Mouse (Mus musculus): ENCODE measurements around the gene Arhgap44. TPM values are rescaled to one million over a fixed set of nuclear protein-coding genes. Genes with fewer than 3 reads are reported as not detected.

The Arhgap44 gene
- polyA plus RNA-seq, 1 experiment from 2014 or later = 4.2 TPM

DNA sequence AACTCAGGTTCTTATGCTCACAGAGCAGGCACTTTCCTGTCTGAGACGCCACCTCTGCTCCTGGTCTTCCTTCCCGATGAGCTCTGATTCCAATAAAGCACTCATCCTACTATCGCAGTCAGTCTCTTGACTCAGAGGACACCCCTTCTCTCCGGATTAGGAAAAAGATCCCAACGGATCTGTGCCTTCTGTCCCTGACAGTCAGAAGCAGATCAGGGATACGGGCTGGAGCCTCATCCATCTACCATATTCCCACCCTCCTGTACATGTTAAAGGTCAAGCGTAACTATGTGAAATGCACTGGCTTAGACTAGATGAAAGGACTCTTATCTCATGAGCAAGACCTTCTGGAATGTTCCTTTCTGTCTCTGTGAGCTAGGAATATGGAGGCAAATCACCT lies 14.3 kb downstream of the Arhgap44 start:
- no peak for ATAC-seq
- Histone ChIP-seq H3K36me3 (ENCODE audit: control insufficient read depth, insufficient read depth, low read length) (no peaks in the 10 kb centered on the region), H3K9me3 (ENCODE audit: control insufficient read depth, low read length) (no peaks in the 10 kb centered on the region), H3K4me1 (ENCODE audit: control insufficient read depth, insufficient read depth, low read length) (no peaks in the 10 kb centered on the region), H3K9ac (ENCODE audit: low read depth, low read length) (no peak overlapping the region), H3K4me3 (ENCODE audit: low read length) (no peak overlapping the region), H3K4me2 (ENCODE audit: low read depth, low read length) (no peak overlapping the region), H3K27ac (ENCODE audit: low read length) (no peak overlapping the region), H3K27me3 (replicated peaks; ENCODE audit: control insufficient read depth, insufficient read depth, low read length) (no peaks in the 10 kb centered on the region)
- WGBS = 76% methylated on average over 7 of the region's 7 CpGs

DNA sequence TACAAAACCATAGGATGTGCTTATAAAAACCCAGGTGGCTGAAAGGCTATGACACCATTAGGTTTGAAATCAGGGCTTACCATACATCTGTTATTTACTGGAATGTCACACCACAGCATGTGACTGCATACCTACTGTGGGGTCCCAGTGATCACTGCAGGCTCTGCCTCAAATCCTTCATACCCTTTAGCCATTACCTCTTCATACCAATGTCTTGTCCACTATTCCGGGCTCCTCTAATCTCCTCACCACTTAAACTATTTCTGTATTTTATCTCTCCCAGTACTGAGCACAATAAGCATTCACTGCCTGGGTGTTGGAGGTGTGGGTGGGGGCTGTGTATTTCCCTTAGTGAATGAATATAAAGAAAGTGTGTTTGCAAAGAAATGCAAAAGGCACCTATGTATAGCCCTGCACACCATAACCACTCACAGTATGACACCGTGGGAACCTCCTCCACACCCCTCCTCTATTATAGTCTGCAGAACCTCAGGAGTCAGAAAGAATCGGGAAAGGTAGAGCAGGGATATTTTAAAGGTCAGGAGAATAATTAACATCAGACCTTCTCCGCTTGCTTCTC lies 19.8 kb downstream of the Arhgap44 start:
- Histone ChIP-seq H3K4me2 (ENCODE audit: low read depth, low read length) (no peak overlapping the region), H3K27me3 (replicated peaks; ENCODE audit: control insufficient read depth, insufficient read depth, low read length) (no peaks in the 10 kb centered on the region), H3K9me3 (ENCODE audit: control insufficient read depth, low read length) (no peaks in the 10 kb centered on the region), H3K9ac (ENCODE audit: low read depth, low read length) (no peak overlapping the region), H3K4me3 (ENCODE audit: low read length) (no peak overlapping the region), H3K36me3 (ENCODE audit: control insufficient read depth, insufficient read depth, low read length) (no peaks in the 10 kb centered on the region), H3K27ac (ENCODE audit: low read length) (no peak overlapping the region), H3K4me1 (ENCODE audit: control insufficient read depth, insufficient read depth, low read length) (no peaks in the 10 kb centered on the region)
- ATAC-seq = no peak
- WGBS = 66% methylated on average over 4 of the region's 4 CpGs

DNA sequence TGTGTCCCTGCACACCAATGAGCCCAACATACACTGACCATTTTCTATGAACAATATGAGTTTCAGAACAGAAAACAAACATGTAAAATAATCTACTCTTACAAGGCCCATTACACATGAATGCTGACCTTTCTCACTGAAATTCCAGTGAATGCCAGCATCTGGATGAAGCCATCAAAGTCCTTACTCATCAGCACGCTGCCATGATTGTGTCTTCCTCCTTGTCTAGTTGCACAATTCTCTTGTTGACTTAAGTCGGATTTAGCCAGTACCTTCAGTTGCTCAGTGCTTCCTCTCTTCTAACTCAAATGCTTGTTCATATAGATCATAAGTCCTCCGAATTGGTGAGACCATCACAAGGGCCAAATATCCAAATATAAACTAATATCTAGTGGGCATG lies 23.7 kb downstream of the Arhgap44 start:
- Histone ChIP-seq H3K4me3 (ENCODE audit: low read length) (no peak overlapping the region), H3K4me1 (ENCODE audit: control insufficient read depth, insufficient read depth, low read length) (no peaks in the 10 kb centered on the region), H3K36me3 (ENCODE audit: control insufficient read depth, insufficient read depth, low read length) (no peaks in the 10 kb centered on the region), H3K9ac (ENCODE audit: low read depth, low read length) (no peak overlapping the region), H3K27ac (ENCODE audit: low read length) (no peak overlapping the region), H3K4me2 (ENCODE audit: low read depth, low read length) (no peak overlapping the region), H3K27me3 (replicated peaks; ENCODE audit: control insufficient read depth, insufficient read depth, low read length) (no peaks in the 10 kb centered on the region), H3K9me3 (ENCODE audit: control insufficient read depth, low read length) (no peaks in the 10 kb centered on the region)
- 91% methylated on average over 3 of the region's 3 CpGs for WGBS
- no peak for ATAC-seq

DNA sequence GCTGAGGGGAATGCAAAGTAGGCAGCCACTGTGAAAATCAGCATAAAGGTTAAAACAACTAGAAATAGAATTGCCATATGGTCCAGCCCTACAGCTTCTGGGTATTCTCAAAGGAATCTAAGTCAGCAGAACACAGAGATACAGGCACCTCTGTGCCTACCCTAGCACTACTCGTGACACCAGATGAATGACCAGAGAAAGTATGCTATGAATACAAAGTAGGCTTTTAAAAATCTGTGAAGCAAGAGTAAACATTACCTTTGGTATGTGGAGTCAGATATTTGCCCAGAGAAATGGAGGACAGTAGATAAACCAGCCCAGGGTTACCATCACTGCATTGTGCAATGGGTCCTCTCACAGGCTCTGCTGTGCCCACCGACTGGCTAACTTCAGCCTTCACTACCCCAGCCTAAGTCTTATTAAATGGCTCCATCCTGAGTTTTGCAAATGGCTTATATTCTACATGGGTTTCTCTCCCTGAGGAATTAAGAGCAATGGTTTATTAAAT lies 25.6 kb downstream of the Arhgap44 start:
- WGBS = 60% methylated on average over 2 of the region's 2 CpGs
- no peak for ATAC-seq
- no peaks in the 10 kb centered on the region for H3K9me3 ChIP-seq (ENCODE audit: control insufficient read depth, low read length)

DNA sequence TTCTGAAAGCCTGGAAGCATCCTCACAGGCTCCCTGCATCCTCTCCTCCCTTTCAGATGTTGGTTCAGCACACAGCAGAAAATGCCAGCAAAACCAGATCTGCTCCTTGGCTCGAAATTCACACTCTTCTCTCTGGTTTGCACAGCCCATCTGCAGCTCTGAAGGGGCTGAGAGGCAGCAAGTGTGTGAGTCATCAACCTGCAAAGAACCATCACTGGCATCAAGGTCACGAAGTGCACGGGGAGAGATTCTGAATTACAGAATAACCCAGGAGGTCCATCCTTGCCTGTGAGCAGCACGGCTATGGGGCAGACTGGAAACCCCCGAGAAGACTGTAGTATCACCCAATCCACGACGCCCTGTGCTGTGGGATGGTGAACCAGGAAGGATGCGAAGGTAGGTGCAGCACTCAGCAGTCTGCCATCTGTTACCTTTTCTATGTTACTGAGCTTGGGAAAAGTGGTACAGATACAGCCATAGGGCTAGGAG lies 27.5 kb downstream of the Arhgap44 start:
- H3K36me3 ChIP-seq (ENCODE audit: control insufficient read depth, insufficient read depth, low read length) = no peaks in the 10 kb centered on the region
- ATAC-seq = no peak
- H3K4me1 ChIP-seq (ENCODE audit: control insufficient read depth, insufficient read depth, low read length) = no peaks in the 10 kb centered on the region
- no peaks in the 10 kb centered on the region for H3K9me3 ChIP-seq (ENCODE audit: control insufficient read depth, low read length)
- no peak overlapping the region for H3K27ac ChIP-seq (ENCODE audit: low read length)
- WGBS = 81% methylated on average over 8 of the region's 8 CpGs
- no peaks in the 10 kb centered on the region for H3K27me3 ChIP-seq (replicated peaks; ENCODE audit: control insufficient read depth, insufficient read depth, low read length)
- no peak overlapping the region for H3K4me3 ChIP-seq (ENCODE audit: low read length)
- H3K9ac ChIP-seq (ENCODE audit: low read depth, low read length) = no peak overlapping the region
- no peak overlapping the region for H3K4me2 ChIP-seq (ENCODE audit: low read depth, low read length)

More for the DNA sequence above, 25.6 kb downstream of the Arhgap44 start:
- Histone ChIP-seq H3K4me3 (ENCODE audit: low read length) (no peak overlapping the region), H3K36me3 (ENCODE audit: control insufficient read depth, insufficient read depth, low read length) (no peaks in the 10 kb centered on the region), H3K27ac (ENCODE audit: low read length) (no peak overlapping the region), H3K27me3 (replicated peaks; ENCODE audit: control insufficient read depth, insufficient read depth, low read length) (no peaks in the 10 kb centered on the region), H3K9ac (ENCODE audit: low read depth, low read length) (no peak overlapping the region), H3K4me2 (ENCODE audit: low read depth, low read length) (no peak overlapping the region), H3K4me1 (ENCODE audit: control insufficient read depth, insufficient read depth, low read length) (no peaks in the 10 kb centered on the region)

DNA sequence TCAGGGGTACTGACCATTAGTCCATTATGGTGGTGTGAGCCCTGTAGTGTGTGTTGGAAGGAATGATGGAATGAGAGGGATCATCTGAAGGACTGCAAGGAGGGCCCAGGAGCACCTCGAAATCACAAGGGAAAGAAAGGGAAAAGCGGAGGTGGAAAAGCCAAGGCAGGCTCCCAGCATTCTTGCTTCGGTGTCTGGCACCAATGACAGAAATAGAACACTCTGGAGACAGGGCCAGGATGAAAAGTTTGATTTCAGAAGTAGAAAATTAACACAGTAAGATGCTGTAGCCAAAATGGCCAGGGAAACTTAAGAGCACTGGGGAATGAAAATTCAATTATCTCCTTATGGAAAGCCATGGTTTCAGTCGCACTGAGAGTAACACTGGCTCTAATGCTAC lies 29.1 kb downstream of the Arhgap44 start:
- Histone ChIP-seq H3K36me3 (ENCODE audit: control insufficient read depth, insufficient read depth, low read length) (no peaks in the 10 kb centered on the region), H3K4me2 (ENCODE audit: low read depth, low read length) (no peak overlapping the region), H3K4me3 (ENCODE audit: low read length) (no peak overlapping the region), H3K27me3 (replicated peaks; ENCODE audit: control insufficient read depth, insufficient read depth, low read length) (no peaks in the 10 kb centered on the region), H3K4me1 (ENCODE audit: control insufficient read depth, insufficient read depth, low read length) (no peaks in the 10 kb centered on the region), H3K27ac (ENCODE audit: low read length) (no peak overlapping the region), H3K9ac (ENCODE audit: low read depth, low read length) (no peak overlapping the region), H3K9me3 (ENCODE audit: control insufficient read depth, low read length) (no peaks in the 10 kb centered on the region)
- ATAC-seq = no peak
- 85% methylated on average over 4 of the region's 4 CpGs for WGBS

DNA sequence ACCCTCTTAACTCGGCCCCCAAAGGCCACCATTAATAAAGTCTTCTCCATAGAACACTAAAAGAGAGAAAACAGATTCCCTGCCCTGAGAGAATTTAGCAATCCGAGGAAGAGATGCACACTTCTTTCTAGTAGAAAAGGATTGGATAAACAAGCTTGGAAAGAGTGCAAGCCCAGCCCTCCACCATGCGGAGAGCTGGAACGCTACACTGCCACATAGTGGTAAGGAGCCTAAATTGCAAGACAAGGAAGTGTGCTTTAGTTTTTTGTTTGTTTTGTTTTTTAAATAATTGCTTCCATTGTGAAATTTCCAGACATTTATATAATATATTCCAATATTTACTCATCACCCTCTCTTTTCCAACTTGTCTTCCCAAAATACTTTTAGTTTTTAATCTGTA lies 33.7 kb downstream of the Arhgap44 start:
- WGBS = 83% methylated on average over 4 of the region's 4 CpGs
- no peak overlapping the region for H3K4me3 ChIP-seq (ENCODE audit: low read length)

DNA sequence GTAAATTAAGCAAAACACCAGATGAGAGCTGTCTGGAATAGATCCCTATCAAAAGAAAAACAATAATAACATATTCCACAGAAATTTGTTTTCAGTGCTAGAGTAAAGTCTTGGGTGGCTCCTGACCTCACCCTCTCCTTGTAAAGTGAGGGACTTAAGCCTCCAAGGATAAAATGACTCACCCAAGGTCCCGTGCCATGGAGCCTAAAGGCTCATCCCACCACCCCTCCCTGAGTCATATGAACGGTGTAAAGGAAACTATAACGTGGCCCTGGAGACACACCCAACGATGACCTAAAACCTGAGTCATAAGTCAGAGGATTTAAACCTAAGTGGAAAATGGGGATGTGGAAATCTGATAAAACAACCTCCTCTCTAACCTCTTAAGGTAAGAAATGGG lies 34.1 kb downstream of the Arhgap44 start:
- Histone ChIP-seq H3K4me3 (ENCODE audit: low read length) (no peak overlapping the region), H3K27me3 (replicated peaks; ENCODE audit: control insufficient read depth, insufficient read depth, low read length) (no peaks in the 10 kb centered on the region), H3K27ac (ENCODE audit: low read length) (no peak overlapping the region), H3K4me1 (ENCODE audit: control insufficient read depth, insufficient read depth, low read length) (no peaks in the 10 kb centered on the region), H3K36me3 (ENCODE audit: control insufficient read depth, insufficient read depth, low read length) (no peaks in the 10 kb centered on the region), H3K4me2 (ENCODE audit: low read depth, low read length) (no peak overlapping the region), H3K9me3 (ENCODE audit: control insufficient read depth, low read length) (no peaks in the 10 kb centered on the region), H3K9ac (ENCODE audit: low read depth, low read length) (no peak overlapping the region)
- 66% methylated on average over 4 of the region's 4 CpGs for WGBS
- no peak for ATAC-seq

More for the DNA sequence above, 33.7 kb downstream of the Arhgap44 start:
- Histone ChIP-seq H3K36me3 (ENCODE audit: control insufficient read depth, insufficient read depth, low read length) (no peaks in the 10 kb centered on the region), H3K4me1 (ENCODE audit: control insufficient read depth, insufficient read depth, low read length) (no peaks in the 10 kb centered on the region), H3K9me3 (ENCODE audit: control insufficient read depth, low read length) (no peaks in the 10 kb centered on the region), H3K27ac (ENCODE audit: low read length) (no peak overlapping the region), H3K4me2 (ENCODE audit: low read depth, low read length) (no peak overlapping the region), H3K27me3 (replicated peaks; ENCODE audit: control insufficient read depth, insufficient read depth, low read length) (no peaks in the 10 kb centered on the region), H3K9ac (ENCODE audit: low read depth, low read length) (no peak overlapping the region)
- ATAC-seq = no peak

DNA sequence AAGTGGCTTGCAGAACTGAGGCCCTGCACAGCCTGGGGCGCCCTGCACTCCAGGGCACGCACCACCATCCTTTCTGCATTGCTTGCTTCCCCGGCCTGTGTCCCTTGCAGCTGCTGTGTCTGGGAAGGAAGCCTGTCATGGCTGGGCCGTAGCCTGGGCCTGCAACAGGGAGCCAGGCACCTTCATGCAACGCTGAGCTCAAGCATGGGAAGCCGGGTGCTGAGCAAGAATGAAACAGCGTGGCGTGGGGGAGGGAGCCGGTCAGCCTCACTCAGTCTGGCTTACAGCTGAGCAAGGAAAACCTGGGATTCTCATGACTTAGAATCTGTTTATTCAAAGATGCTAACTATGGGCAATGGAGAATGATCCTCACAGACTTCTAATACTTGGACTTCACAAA lies 36.2 kb downstream of the Arhgap44 start:
- Histone ChIP-seq H3K27ac (ENCODE audit: low read length) (no peak overlapping the region), H3K4me3 (ENCODE audit: low read length) (no peak overlapping the region), H3K9ac (ENCODE audit: low read depth, low read length) (no peak overlapping the region), H3K4me1 (ENCODE audit: control insufficient read depth, insufficient read depth, low read length) (no peaks in the 10 kb centered on the region), H3K9me3 (ENCODE audit: control insufficient read depth, low read length) (no peaks in the 10 kb centered on the region), H3K27me3 (replicated peaks; ENCODE audit: control insufficient read depth, insufficient read depth, low read length) (no peaks in the 10 kb centered on the region), H3K36me3 (ENCODE audit: control insufficient read depth, insufficient read depth, low read length) (no peaks in the 10 kb centered on the region), H3K4me2 (ENCODE audit: low read depth, low read length) (no peak overlapping the region)
- 64% methylated on average over 9 of the region's 9 CpGs for WGBS
- ATAC-seq = no peak

DNA sequence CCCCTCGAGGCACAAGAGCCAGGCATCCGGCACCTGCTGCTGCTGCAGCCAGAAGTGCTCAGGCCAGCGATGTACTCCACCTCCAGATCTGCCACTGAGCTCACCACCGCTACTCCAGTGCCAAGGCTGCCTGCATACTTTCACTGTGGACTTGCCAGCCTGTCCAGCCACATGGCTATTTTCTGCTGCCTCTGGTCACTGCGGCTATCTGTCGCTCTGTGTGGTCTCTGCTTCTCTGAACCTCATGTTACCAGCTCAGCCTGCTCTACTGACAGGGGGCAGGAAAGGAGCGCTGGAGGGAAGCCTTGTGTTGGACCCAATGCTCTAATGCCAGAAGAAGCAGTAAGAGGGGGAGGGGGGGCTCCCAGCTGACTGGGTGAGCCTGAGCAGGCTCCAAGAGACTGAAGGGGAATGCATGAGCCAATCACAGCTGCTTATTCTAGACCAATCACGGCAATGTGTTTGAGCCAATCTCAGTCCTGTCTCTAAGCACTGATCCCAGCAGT lies 37.8 kb downstream of the Arhgap44 start:
- H3K36me3 ChIP-seq (ENCODE audit: control insufficient read depth, insufficient read depth, low read length) = no peaks in the 10 kb centered on the region
- WGBS = 58% methylated on average over 8 of the region's 8 CpGs
- H3K4me3 ChIP-seq (ENCODE audit: low read length) = no peak overlapping the region
- no peak overlapping the region for H3K9ac ChIP-seq (ENCODE audit: low read depth, low read length)
- no peaks in the 10 kb centered on the region for H3K27me3 ChIP-seq (replicated peaks; ENCODE audit: control insufficient read depth, insufficient read depth, low read length)
- H3K4me2 ChIP-seq (ENCODE audit: low read depth, low read length) = no peak overlapping the region
- no peak overlapping the region for H3K27ac ChIP-seq (ENCODE audit: low read length)
- H3K4me1 ChIP-seq (ENCODE audit: control insufficient read depth, insufficient read depth, low read length) = no peaks in the 10 kb centered on the region
- H3K9me3 ChIP-seq (ENCODE audit: control insufficient read depth, low read length) = no peaks in the 10 kb centered on the region
- ATAC-seq = peak; percentile 62; the same call in 1 of the 2 replicates

Data from intestine, embryonic 16.5 days (tissue).